Comparison of ENCODE assay signal across 44 mouse cellular contexts in the genomic region with DNA sequence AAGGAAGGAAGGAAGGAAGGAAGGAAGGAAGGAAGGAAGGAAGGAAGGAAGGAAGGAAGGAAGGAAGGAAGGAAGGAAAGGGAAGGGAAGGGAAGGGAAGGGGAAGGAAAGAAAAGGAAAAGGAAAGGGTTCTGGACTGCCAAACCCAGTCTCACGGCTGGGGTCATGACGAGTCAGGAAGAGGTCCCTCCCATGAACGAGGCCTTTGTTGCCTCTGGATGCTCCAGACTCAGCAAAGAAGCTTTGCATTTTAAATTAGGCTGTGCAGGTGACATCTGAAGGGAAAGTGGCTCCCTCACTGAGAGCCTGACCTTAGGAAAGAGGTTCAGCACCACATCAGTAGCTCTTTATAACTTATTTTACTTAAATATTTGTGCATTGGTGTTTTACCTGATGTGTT. TPM values are rescaled to one million over a fixed set of nuclear protein-coding genes. Genes with fewer than 3 reads are reported as not detected.
"Had no signal": no experiment of that assay in that cellular context is flagged by ENCODE, and none has a peak within 500 bp of the region (broad histone marks: within the 10 kb centered on the region; RNA-seq: fewer than 3 reads in every experiment).

No protein-coding gene starts in this region.

- H3K36me3 ChIP-seq: liver, embryonic 15.5 days had no signal

- DNase-seq: left cerebral cortex, postnatal 4 days; liver; liver, embryonic 13.5 days; liver, postnatal 0 days; lung, adult 18-20 months; lung, adult 2 months; lung, embryonic 14.5 days; lung, postnatal 10 days; lung, postnatal 14 days; lung, postnatal 36 days; lung, postnatal 4 days; midbrain, embryonic 14.5 days had no signal

- H3K27ac ChIP-seq: limb, embryonic 10.5 days; limb, embryonic 12.5 days; limb, embryonic 13.5 days; limb, embryonic 15.5 days; liver, embryonic 12.5 days; liver, embryonic 13.5 days; liver, embryonic 14.5 days; liver, embryonic 15.5 days; lung, embryonic 15.5 days; macrophage; midbrain, embryonic 10.5 days; midbrain, embryonic 12.5 days; midbrain, embryonic 13.5 days; midbrain, embryonic 15.5 days; neural tube, embryonic 12.5 days; neural tube, embryonic 13.5 days had no signal

- H3K9ac ChIP-seq: limb, embryonic 12.5 days; limb, embryonic 13.5 days; limb, embryonic 15.5 days; liver, embryonic 12.5 days; liver, embryonic 13.5 days; liver, embryonic 14.5 days; liver, embryonic 15.5 days; liver, postnatal 0 days; lung, embryonic 14.5 days; lung, embryonic 15.5 days; midbrain, embryonic 12.5 days; midbrain, embryonic 13.5 days; midbrain, embryonic 15.5 days; neural tube, embryonic 12.5 days; neural tube, embryonic 13.5 days had no signal

- H3K4me2 ChIP-seq: limb, embryonic 12.5 days; limb, embryonic 13.5 days; limb, embryonic 15.5 days; liver, embryonic 11.5 days; liver, embryonic 12.5 days; liver, embryonic 13.5 days; liver, embryonic 15.5 days; lung, embryonic 14.5 days; lung, embryonic 15.5 days; midbrain, embryonic 11.5 days; midbrain, embryonic 12.5 days; midbrain, embryonic 13.5 days; midbrain, embryonic 15.5 days; neural tube, embryonic 12.5 days; neural tube, embryonic 13.5 days had no signal

- H3K4me1 ChIP-seq: limb, embryonic 10.5 days; limb, embryonic 12.5 days; limb, embryonic 13.5 days; limb, embryonic 15.5 days; liver, embryonic 12.5 days; liver, embryonic 13.5 days; liver, embryonic 15.5 days; lung, embryonic 15.5 days; midbrain, embryonic 13.5 days; midbrain, embryonic 15.5 days; neural tube, embryonic 12.5 days had no signal

- H3K4me3 ChIP-seq: limb, embryonic 10.5 days; limb, embryonic 12.5 days; limb, embryonic 13.5 days; limb, embryonic 15.5 days; liver, embryonic 12.5 days; liver, embryonic 13.5 days; liver, embryonic 15.5 days; lung, embryonic 15.5 days; megakaryocyte, embryonic 14.5 days; midbrain, embryonic 10.5 days; midbrain, embryonic 12.5 days; midbrain, embryonic 13.5 days; midbrain, embryonic 15.5 days; myocyte; neural tube, embryonic 12.5 days; neural tube, embryonic 13.5 days had no signal

- H3K27me3 ChIP-seq: limb, embryonic 12.5 days; limb, embryonic 13.5 days; limb, embryonic 15.5 days; liver, embryonic 15.5 days; lung, embryonic 15.5 days; midbrain, embryonic 12.5 days; midbrain, embryonic 13.5 days; midbrain, embryonic 15.5 days; neural tube, embryonic 12.5 days; neural tube, embryonic 13.5 days had no signal

- H3K9me3 ChIP-seq: limb, embryonic 10.5 days; limb, embryonic 12.5 days; limb, embryonic 13.5 days; limb, embryonic 15.5 days; liver, embryonic 12.5 days; liver, embryonic 13.5 days; liver, embryonic 15.5 days; lung, embryonic 15.5 days; megakaryocyte, embryonic 14.5 days; midbrain, embryonic 10.5 days; midbrain, embryonic 12.5 days; midbrain, embryonic 13.5 days; midbrain, embryonic 15.5 days; neural tube, embryonic 12.5 days; neural tube, embryonic 13.5 days had no signal

- ATAC-seq: liver, embryonic 12.5 days; liver, postnatal 0 days; lung, postnatal 0 days; midbrain, embryonic 13.5 days; midbrain, embryonic 15.5 days; midbrain, embryonic 16.5 days had no signal

RNA-seq across cellular contexts. Expression of a gene that starts 6.9 kb away (rescaled TPM):
- total RNA-seq: left cerebral cortex, postnatal 14 days; left cerebral cortex, postnatal 25 days; left cerebral cortex, postnatal 36 days; left cerebral cortex, postnatal 4 days; liver, adult 2 months; megakaryocyte progenitor cell, adult 5-6 weeks; megakaryocyte, adult 5-6 weeks; megakaryocyte-erythroid progenitor cell, adult 5-6 weeks; midbrain, postnatal 0 days; monocyte, adult 5-6 weeks had no signal
- polyA plus RNA-seq: liver, adult 2 months; liver, embryonic 11.5 days; liver, embryonic 13.5 days; liver, embryonic 14.5 days; liver, embryonic 15.5 days; liver, embryonic 16.5 days; liver, postnatal 0 days; lung, adult 2 months; macrophage had no signal

RNA-seq across cellular contexts. Expression of a gene that starts 26.8 kb away (rescaled TPM):
- total RNA-seq: left cerebral cortex, postnatal 14 days; left cerebral cortex, postnatal 25 days; left cerebral cortex, postnatal 36 days; liver, adult 2 months; megakaryocyte progenitor cell, adult 5-6 weeks; megakaryocyte, adult 5-6 weeks; megakaryocyte-erythroid progenitor cell, adult 5-6 weeks; midbrain, postnatal 0 days; monocyte, adult 5-6 weeks had no signal
- polyA plus RNA-seq: limb, embryonic 10.5 days; limb, embryonic 12.5 days; limb, embryonic 13.5 days; liver, adult 2 months; liver, embryonic 11.5 days; liver, embryonic 12.5 days; liver, embryonic 13.5 days; liver, embryonic 14.5 days; liver, embryonic 15.5 days; liver, embryonic 16.5 days; liver, postnatal 0 days; lung, embryonic 14.5 days; macrophage; midbrain, embryonic 11.5 days; midbrain, embryonic 12.5 days; midbrain, embryonic 13.5 days; midbrain, embryonic 14.5 days; midbrain, embryonic 15.5 days; midbrain, embryonic 16.5 days; midbrain, postnatal 0 days; neural tube, embryonic 11.5 days; neural tube, embryonic 12.5 days; neural tube, embryonic 13.5 days had no signal
